Mouse (Mus musculus) regulatory T cell (primary cell): Measurements from ENCODE around the gene Sec1.

ENCODE experiments used
- in situ Hi-C: fragments of 300-600 bp; cut with MboI, MseI; formaldehyde crosslinking; loops from one replicate; pipeline ENCODE4 v1.15.1; 2025; ENCODE audit warnings: high pct_unique_total_duplicates

The Sec1 gene

GRCm38 (mm10) chr7:45705443-45705864 is 11.3 kb upstream of the Sec1 start:
- in situ Hi-C loops = no loop called here

GRCm38 (mm10) chr7:45704730-45705442 is 10.7 kb upstream of the Sec1 start, which contains the start of gene Dbp:
Gene Dbp (plus strand): TSS chr7:45705088.
- in situ Hi-C loops = no loop called here

DNA sequence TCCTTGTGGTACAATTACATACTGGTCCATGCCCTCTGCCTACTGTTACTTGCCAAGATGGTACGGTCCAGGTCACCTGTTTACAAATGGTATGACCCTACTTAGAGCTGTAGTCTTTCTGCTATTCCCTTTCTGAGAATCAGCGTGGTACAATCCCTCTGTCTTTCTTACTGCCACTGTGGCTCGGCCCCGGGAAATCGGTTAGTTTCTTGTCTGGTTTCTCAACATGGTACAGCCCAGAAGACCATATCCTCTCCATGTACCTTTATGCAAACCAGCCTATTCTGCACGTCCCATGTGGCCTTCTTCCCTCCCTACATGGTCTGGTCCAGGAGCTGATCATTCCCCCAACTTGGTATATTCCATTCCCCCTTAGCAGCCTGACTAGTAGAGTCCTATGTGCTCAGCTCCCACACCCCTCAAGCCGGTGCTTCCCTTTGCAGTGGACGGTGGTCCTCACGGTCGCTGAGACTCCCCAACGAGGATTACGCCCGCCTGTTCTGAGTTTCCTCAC is 9.9 kb upstream of the Sec1 start:
- in situ Hi-C loops = no loop called here

- in situ Hi-C loops = no loop called here
Measured at GRCm38 (mm10) chr7:45703521-45704033, 9.4 kb upstream of the Sec1 start.

DNA sequence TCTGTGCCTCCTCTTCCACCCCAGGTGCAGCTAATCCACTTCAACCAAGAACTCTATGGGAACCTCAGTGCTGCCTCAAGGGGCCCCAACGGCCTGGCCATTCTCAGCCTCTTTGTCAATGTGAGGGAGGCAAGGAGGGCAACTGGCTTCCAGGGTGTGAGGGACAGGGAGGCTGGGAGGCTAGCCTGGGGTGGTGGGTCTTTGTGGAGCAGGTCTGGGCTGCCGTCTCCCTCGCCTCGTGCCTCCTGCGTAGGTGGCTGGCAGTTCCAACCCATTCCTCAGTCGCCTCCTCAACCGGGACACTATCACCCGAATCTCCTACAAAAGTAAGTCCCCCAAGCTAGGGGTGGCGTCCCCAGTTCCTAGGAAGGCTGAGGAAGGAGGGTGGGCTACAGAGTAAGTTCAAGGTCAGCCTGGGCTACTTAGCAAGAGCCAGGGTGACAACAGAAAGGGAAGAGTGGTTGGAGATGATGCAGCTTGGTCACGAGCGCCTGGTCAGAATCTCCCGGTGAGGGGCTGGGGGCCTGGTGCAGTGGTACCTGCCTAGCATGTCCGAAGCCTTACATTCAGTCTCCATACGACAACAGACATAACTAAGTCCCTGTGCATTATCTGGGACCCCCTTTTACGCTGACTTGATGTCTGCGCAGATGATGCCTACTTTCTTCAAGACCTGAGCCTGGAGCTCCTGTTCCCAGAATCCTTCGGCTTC is 8.8 kb upstream of the Sec1 start:
- in situ Hi-C loops = no loop called here

- in situ Hi-C loops = no loop called here
Measured at GRCm38 (mm10) chr7:45702316-45702715, 8.1 kb upstream of the Sec1 start.

GRCm38 (mm10) chr7:45701607-45702006 is 7.4 kb upstream of the Sec1 start:
- in situ Hi-C loops = no loop called here

GRCm38 (mm10) chr7:45701072-45701471 is 6.9 kb upstream of the Sec1 start:
- in situ Hi-C loops = no loop called here

- in situ Hi-C loops = no loop called here
Measured at GRCm38 (mm10) chr7:45700301-45701015, 6.3 kb upstream of the Sec1 start.

GRCm38 (mm10) chr7:45699523-45700141 is 5.4 kb upstream of the Sec1 start, which contains the start of gene Car11:
Gene Car11 (plus strand): TSS chr7:45699843.
- in situ Hi-C loops = no loop called here

GRCm38 (mm10) chr7:45697894-45698293 is 3.7 kb upstream of the Sec1 start:
- in situ Hi-C loops = no loop called here

DNA sequence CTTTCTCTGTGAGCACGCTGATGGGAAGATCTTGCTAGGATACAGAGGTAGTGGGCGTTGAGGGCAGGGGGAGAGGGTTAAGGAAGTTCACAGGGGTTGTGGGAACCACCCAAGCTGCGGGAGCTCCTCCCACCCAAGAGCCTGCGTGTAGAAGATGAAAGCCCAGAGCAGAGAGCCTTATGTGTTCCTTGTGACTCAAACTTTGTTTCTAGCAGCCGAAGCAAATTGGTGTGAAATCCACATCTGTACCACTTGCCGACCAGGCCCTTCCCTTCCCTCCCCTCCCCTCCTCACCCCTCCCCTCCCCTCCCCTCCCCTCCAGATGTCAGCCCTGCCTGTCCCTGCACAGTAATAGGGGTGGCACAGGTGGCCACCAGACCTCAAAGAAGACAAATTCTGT is 896 bp upstream of the Sec1 start:
- in situ Hi-C loops = no loop called here

GRCm38 (mm10) chr7:45692364-45692763 is 1.8 kb downstream of the Sec1 start:
- in situ Hi-C loops = no loop called here

DNA sequence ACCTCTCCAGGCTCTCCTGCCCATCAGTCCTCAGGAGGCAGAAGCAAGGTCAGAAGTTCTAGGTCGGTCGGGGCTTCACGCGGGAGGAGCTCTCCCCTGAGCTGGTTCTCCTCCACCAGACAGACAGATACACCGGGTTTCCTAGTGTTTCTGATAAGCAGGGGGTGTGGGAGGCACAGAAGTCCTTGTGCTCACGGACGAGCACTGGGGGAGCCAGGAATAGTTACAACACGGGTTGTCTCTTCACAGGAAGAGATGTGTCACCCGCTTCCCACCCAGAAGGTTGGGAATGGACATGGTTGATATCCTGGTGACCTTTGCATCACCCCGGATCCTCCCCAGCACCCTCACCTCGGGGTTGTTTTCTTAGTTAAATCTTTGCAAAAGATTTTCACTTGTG is 4.4 kb downstream of the Sec1 start:
- in situ Hi-C loops = no loop called here

- in situ Hi-C loops = no loop called here
Measured at GRCm38 (mm10) chr7:45689099-45689498, 5.1 kb downstream of the Sec1 start.

GRCm38 (mm10) chr7:45686841-45687240 is 7.4 kb downstream of the Sec1 start:
- in situ Hi-C loops = no loop called here

DNA sequence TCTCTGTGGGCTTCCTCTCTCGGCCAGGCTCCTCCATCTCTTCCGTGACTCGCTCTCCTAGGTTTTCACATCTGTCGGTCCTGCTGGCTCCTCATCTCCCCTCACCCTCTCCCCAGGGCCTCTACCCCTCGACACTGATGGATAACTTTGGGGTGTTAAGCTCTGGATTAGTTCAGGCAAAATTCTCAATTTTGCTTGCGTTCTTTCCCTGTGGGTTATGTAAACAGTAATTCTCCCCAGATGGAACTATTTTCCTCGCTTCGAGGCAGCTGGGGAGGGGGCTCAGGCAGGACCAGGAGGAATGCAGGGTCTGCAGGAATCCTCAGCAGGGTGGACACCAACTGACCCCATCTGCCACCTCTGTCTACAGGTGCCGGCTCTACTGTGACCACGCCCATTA is 8.4 kb downstream of the Sec1 start:
- in situ Hi-C loops = no loop called here

DNA sequence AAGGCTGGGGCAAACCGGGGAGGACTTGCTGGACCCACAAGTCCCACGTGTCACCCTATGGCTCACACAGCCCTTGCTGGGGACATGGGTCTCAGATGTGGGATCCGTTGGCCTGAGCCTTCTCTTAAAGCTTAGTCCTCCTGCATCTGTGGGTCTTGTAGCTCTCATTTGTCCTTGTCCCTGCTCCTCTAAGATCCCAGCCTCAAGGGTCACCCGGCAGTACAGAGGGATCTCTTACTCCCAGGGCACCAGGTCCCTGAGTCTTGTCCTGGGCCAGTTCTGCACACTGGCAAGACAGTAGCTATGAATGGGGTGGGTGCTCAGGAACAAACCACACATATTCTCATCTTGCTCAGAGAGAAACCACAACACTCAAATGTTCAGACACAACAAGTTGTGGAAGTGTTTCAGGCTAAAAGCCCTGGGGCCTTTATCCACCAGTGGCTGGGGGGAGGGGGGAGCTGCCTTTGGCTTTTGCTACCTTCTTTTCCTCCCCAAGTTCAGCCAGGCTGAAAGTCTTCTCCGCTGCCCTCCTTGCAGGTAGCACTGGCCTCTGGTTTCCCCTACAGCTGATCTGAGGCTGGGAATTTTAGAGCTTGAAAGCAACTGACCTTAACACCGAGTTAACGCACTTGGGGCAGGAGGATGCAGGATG is 10.7 kb downstream of the Sec1 start, which contains the start of gene Ntn5:
Gene Ntn5 (plus strand): TSS at position 627 of the 655 bp plus-strand sequence.
- in situ Hi-C loops = no loop called here

GRCm38 (mm10) chr7:45682144-45683126 is 11.8 kb downstream of the Sec1 start:
- in situ Hi-C loops = no loop called here
